Mouse (Mus musculus) hindbrain, postnatal 0 days (tissue): Measurements from ENCODE around the gene Snu13. TPM values are rescaled to one million over a fixed set of nuclear protein-coding genes. Genes with fewer than 3 reads are reported as not detected.

Experiments used
- ATAC-seq: fragments of 200-750 bp; cut with Nextera tagmentation; 2 replicates; pipeline ENCODE4 v1.8.0; 2017; ENCODE audit warnings: mild to moderate bottlenecking, moderate TSS enrichment, moderate library complexity
- DNase-seq: peaks from one replicate; pipeline ENCODE4 v3.0.0-alpha.2; 2015; ENCODE audit warnings: low spot score
- H3K27ac ChIP-seq: fragments of 300-500 bp; sonication (generic); 2 replicates; pipeline ENCODE4 v1.5.1; 2014; ENCODE audit warnings: mild to moderate bottlenecking
- H3K27me3 ChIP-seq: fragments of 300-500 bp; sonication (generic); 2 replicates; pipeline ENCODE4 v1.6.1; 2014; ENCODE audit warnings: low read length, mixed read lengths; ENCODE audit not compliant: insufficient read depth
- H3K36me3 ChIP-seq: fragments of 300-500 bp; sonication (generic); 2 replicates; pipeline ENCODE4 v1.6.1; 2014; ENCODE audit warnings: low read length, mixed read lengths; ENCODE audit not compliant: insufficient read depth
- H3K4me1 ChIP-seq: fragments of 300-500 bp; sonication (generic); 2 replicates; pipeline ENCODE4 v1.6.1; 2014; ENCODE audit warnings: antibody characterized with exemption, low read length, mixed read lengths; ENCODE audit not compliant: insufficient read depth
- H3K4me2 ChIP-seq: fragments of 300-500 bp; sonication (generic); 2 replicates; pipeline ENCODE4 v1.6.1; 2014; ENCODE audit warnings: low read depth, mild to moderate bottlenecking, low read length, moderate library complexity, mixed read lengths
- H3K4me3 ChIP-seq: fragments of 300-500 bp; sonication (generic); 2 replicates; pipeline ENCODE4 v1.5.1; 2014; ENCODE audit warnings: low read length
- H3K9ac ChIP-seq: fragments of 300-500 bp; sonication (generic); replicated peaks from 2 replicates; pipeline ENCODE4 v1.6.1; 2014; ENCODE audit warnings: mild to moderate bottlenecking, low read length, moderate library complexity, mixed read lengths
- H3K9me3 ChIP-seq: fragments of 300-500 bp; sonication (generic); 2 replicates; pipeline ENCODE4 v1.6.1; 2016; ENCODE audit warnings: low read length, mixed read lengths
- CTCF ChIP-seq: IDR thresholded peaks from 2 replicates; pipeline ENCODE4 v1.5.1; 2016; ENCODE audit warnings: antibody characterized with exemption, control low read depth, low read depth
- WGBS: fragments of 180-500 bp; shearing (Covaris S2); extraction: QIAGEN DNeasy Blood & Tissue Kit; methylation state at CpG from one replicate; pipeline ENCODE4 v1.1.7; 2014; 5-methylcytosine and 5-hydroxymethylcytosine counted together
- polyA plus RNA-seq: library from polyadenylated mRNA; unstranded; fragments of >200 nt; fragmentation: Nextera tagmentation; extraction: Ambion mirVana; gene quantifications from 2 replicates; pipeline ENCODE4 v1.2.1, GENCODE M21; 2015
- total RNA-seq: library from RNA; depleted of rRNA; stranded (reverse); fragments of >200 nt; gene quantifications from 2 replicates; pipeline ENCODE4 v1.2.3, GENCODE M21; 2014

Gene Snu13
- total and polyA plus RNA-seq, 2 experiments from 2014 or later, result 222 to 249 TPM

- peaks cover 11% of the 10 kb centered on the region; the same call in 1 of the 2 replicates for H3K4me1 ChIP-seq
- H3K4me3 ChIP-seq, result peak overlapping the region; percentile 92
- peak overlapping the region; percentile 86 for H3K27ac ChIP-seq
- no peaks in the 10 kb centered on the region; the same call in 1 of the 2 replicates for H3K36me3 ChIP-seq
- H3K27me3 ChIP-seq, result no peaks in the 10 kb centered on the region
- H3K4me2 ChIP-seq, result peak overlapping the region; percentile 94
- peak; percentile 97 for ATAC-seq
- H3K9ac ChIP-seq, result peak overlapping the region; percentile 76
- H3K9me3 ChIP-seq, result no peaks in the 10 kb centered on the region
- peak; percentile 99 for DNase-seq
- peak; percentile 60 for TF ChIP-seq CTCF
- 1% methylated on average over 53 of the region's 53 CpGs for WGBS
Measured at GRCm38 (mm10) chr15:82016101-82016808, 31.1 kb downstream of the Snu13 start.

- ATAC-seq (peak; percentile 19; the same call in 1 of the 2 replicates), DNase-seq (peak; percentile 41)
- H3K27me3 ChIP-seq, result no peaks in the 10 kb centered on the region
- H3K4me2 ChIP-seq, result peak overlapping the region; percentile 94
- peak; percentile 52 for TF ChIP-seq CTCF
- H3K4me1 ChIP-seq, result peaks cover 11% of the 10 kb centered on the region; the same call in 1 of the 2 replicates
- peak overlapping the region; percentile 92 for H3K4me3 ChIP-seq
- 2% methylated on average over 39 of the region's 39 CpGs for WGBS
- H3K36me3 ChIP-seq, result no peaks in the 10 kb centered on the region; the same call in 1 of the 2 replicates
- H3K9ac ChIP-seq, result peak overlapping the region; percentile 76
- H3K9me3 ChIP-seq, result no peaks in the 10 kb centered on the region
- H3K27ac ChIP-seq, result peak overlapping the region; percentile 86
Measured at GRCm38 (mm10) chr15:82015392-82016100, 31.9 kb downstream of the Snu13 start.

- H3K4me1 ChIP-seq, result peaks cover 11% of the 10 kb centered on the region; the same call in 1 of the 2 replicates
- peak overlapping the region; percentile 76 for H3K9ac ChIP-seq
- no peak for DNase-seq
- 18% methylated on average over 9 of the region's 9 CpGs for WGBS
- ATAC-seq, result no peak
- H3K27ac ChIP-seq, result peak overlapping the region; percentile 86; the same call in 1 of the 2 replicates
- H3K9me3 ChIP-seq, result no peaks in the 10 kb centered on the region
- H3K4me2 ChIP-seq, result peak overlapping the region; percentile 94
- H3K4me3 ChIP-seq, result peak overlapping the region; percentile 92
- no peak for TF ChIP-seq CTCF
- H3K36me3 ChIP-seq, result no peaks in the 10 kb centered on the region; the same call in 1 of the 2 replicates
- no peaks in the 10 kb centered on the region for H3K27me3 ChIP-seq
Measured at GRCm38 (mm10) chr15:82014745-82015391, 32.5 kb downstream of the Snu13 start.

- 86% methylated on average over 6 of the region's 6 CpGs for WGBS
- Histone ChIP-seq H3K27ac (no peak overlapping the region), H3K9me3 (no peaks in the 10 kb centered on the region), H3K36me3 (no peaks in the 10 kb centered on the region), H3K4me3 (no peak overlapping the region), H3K9ac (no peak overlapping the region), H3K4me1 (peaks cover 11% of the 10 kb centered on the region; the same call in 1 of the 2 replicates), H3K27me3 (no peaks in the 10 kb centered on the region), H3K4me2 (no peak overlapping the region)
- no peak for DNase-seq
- TF ChIP-seq CTCF, result no peak
- ATAC-seq, result no peak
Measured at GRCm38 (mm10) chr15:82011947-82012346, 35.5 kb downstream of the Snu13 start.

GRCm38 (mm10) chr15:82004257-82004656, 43.1 kb downstream of the Snu13 start:
- peaks cover 13% of the 10 kb centered on the region; the same call in 1 of the 2 replicates for H3K36me3 ChIP-seq
- H3K4me1 ChIP-seq, result no peaks in the 10 kb centered on the region
- no peak for TF ChIP-seq CTCF
- H3K4me3 ChIP-seq, result no peak overlapping the region
- no peak overlapping the region for H3K9ac ChIP-seq
- no peak for ATAC-seq
- no peaks in the 10 kb centered on the region for H3K9me3 ChIP-seq
- no peak overlapping the region for H3K27ac ChIP-seq
- WGBS, result 89% methylated on average over 8 of the region's 8 CpGs
- H3K27me3 ChIP-seq, result no peaks in the 10 kb centered on the region
- DNase-seq, result no peak
- no peak overlapping the region for H3K4me2 ChIP-seq

- WGBS, result 97% methylated on average over 6 of the region's 6 CpGs
- peaks cover 47% of the 10 kb centered on the region for H3K36me3 ChIP-seq
Measured at GRCm38 (mm10) chr15:81993992-81994391, 53.4 kb downstream of the Snu13 start.

More at GRCm38 (mm10) chr15:81993992-81994391, 53.4 kb downstream of the Snu13 start:
- Histone ChIP-seq H3K9me3 (no peaks in the 10 kb centered on the region), H3K27ac (no peak overlapping the region), H3K4me2 (no peak overlapping the region), H3K4me1 (no peaks in the 10 kb centered on the region), H3K9ac (no peak overlapping the region), H3K27me3 (no peaks in the 10 kb centered on the region), H3K4me3 (no peak overlapping the region)
- no peak for DNase-seq
- no peak for TF ChIP-seq CTCF
- ATAC-seq, result no peak
